Mouse (Mus musculus) embryonic stem cell, embryonic (primary cell): Measurements from ENCODE around the gene Gsdma.

Source experiments
- CTCF ChIA-PET, 4 experiments: fragments of 300-600 bp in 2 of 4; fragments of 350-600 bp in 2 of 4; sonication (Branson Sonifier 250); formaldehyde crosslinking; loops; one replicate each; lab custom pipeline; 2022; ENCODE audit warnings: inconsistent platforms in 2 of 4; lab: Charles Lee
- POLR2A ChIA-PET, 4 experiments: fragments of 300-600 bp in 2 of 4; fragments of 350-600 bp in 2 of 4; sonication (Branson Sonifier 250); formaldehyde crosslinking; loops; one replicate each; lab custom pipeline; 2022; ENCODE audit warnings: antibody characterized with exemption in 4 of 4, inconsistent platforms in 1 of 4; lab: Charles Lee

Gsdma gene

DNA sequence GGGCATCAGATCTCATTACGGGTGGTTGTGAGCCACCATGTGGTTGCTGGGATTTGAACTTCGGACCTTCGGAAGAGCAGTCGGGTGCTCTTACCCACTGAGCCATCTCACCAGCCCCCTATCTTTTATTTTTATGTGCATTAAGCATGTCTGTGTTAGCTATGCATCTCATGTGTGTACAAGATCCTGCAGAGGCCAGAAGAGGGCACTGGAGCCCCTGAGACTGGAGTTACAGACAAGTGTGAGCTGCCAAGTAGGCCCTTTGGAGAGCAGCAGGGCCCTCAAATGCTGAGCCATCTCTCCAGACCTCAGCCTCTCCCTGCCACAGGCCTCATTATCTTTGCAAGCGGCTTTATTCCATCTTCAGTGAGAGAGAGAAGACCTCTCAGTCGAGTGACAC is 47.9 kb downstream of the Gsdma start:
- POLR2A ChIA-PET: interaction anchor here in 3 of 4 experiments (0.7 to 3.5 kb wide), 14 partner anchors 9 to 131 kb away, joined by 3 to 14 read pairs (median 4); partner anchors contain the start of gene Psmd3 (in 1 of the 3)
- CTCF ChIA-PET: interaction anchor here (0.5 to 4.6 kb wide), 28 partner anchors 8 to 270 kb away, joined by 3 to 48 read pairs (median 4); partner anchors contain the start of genes Csf3 (in 2 of the 4), Gjd3 (in 1 of the 4), Psmd3 (in 1 of the 4) and Thra (in 1 of the 4)

DNA sequence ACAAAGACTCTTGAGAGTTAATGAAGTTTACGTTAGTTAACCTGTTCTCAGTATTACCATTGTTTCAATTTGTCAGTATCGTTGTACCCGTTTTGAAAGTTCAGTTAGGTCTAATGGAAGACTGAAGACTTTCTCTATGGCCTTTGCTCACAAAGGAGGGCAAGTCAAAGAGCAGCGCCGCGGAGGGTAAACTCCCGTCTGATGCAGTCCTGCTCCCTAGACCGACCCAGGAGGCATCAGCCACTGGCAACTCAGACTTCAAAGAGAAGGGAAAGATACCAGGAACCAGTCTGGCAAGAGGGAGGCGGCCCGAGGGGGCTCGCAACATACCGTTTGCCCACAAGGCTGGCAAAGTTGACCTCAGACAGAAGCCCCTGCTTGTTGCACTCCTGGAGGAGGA is 49.6 kb downstream of the Gsdma start:
- ChIA-PET POLR2A (interaction anchor here in 2 of 4 experiments (1.0 to 3.5 kb wide), 5 partner anchors 8 to 95 kb away, joined by 3 to 14 read pairs (median 4); partner anchors contain the start of gene Psmd3 (in 1 of the 2)), CTCF (interaction anchor here in 3 of 4 experiments (0.8 to 4.6 kb wide), 8 partner anchors 8 to 74 kb away, joined by 3 to 48 read pairs (median 4); partner anchors contain the start of genes Csf3 (in 1 of the 3) and Thra (in 1 of the 3))

DNA sequence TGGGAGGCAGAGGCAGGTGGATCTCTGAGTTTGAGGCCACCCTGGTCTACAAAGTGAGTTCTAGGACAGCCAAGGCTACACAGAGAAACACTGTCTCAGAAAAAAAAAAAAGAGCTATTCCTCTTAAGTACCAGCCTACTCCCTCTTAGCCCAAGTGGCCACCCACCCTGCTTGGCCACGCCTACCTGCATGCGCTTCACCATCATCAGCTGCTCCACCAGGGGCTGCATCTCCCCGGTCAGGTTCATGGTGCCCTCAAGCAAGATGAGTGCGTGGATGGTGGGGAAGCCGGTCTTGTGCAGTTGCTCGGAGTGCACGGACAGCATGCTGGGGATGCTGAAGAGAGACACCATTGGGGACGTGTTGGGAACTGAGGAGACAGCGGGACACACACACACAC is 51.8 kb downstream of the Gsdma start:
- ChIA-PET CTCF (interaction anchor here in 3 of 4 experiments (0.7 to 5.0 kb wide), 8 partner anchors 9 to 487 kb away, joined by 3 to 60 read pairs (median 4); no protein-coding TSS in a partner anchor), POLR2A (interaction anchor here in 3 of 4 experiments (0.5 to 1.5 kb wide), 11 partner anchors 19 to 126 kb away, joined by 3 to 5 read pairs (median 3); no protein-coding TSS in a partner anchor)

DNA sequence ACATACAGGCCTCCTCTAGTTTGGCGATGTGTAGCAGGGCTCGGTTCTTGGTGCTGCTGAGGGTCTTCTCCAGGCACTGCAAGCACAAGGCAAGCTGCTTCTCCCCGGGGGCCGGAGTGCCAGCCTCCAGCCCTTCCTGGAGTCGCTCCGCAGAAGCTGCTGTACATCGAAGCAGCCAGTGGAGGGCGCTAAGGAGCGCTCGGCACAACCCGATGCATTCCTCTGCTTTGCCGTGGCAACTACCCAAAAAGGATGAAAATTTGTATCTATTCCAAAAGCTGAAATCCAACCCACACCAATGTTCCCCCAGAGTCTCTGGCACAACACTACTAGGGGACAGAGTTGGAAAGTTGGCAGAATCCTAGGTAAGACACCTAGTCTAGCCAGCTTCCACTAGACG is 53.8 kb downstream of the Gsdma start:
- ChIA-PET POLR2A (interaction anchor here (0.5 to 2.9 kb wide), 42 partner anchors 9 to 962 kb away, joined by 3 to 20 read pairs (median 5); partner anchors contain the start of genes Med24 (in 2 of the 4), Nr1d1 (in 2 of the 4), Thra (in 2 of the 4) and Psmd3 (in 1 of the 4)), CTCF (interaction anchor here (0.5 to 5.0 kb wide), 83 partner anchors 8 to 450 kb away, joined by 3 to 60 read pairs (median 4); partner anchors contain the start of genes Csf3 (in 3 of the 4), Nr1d1 (in 2 of the 4), Med24 (in 1 of the 4) and Msl1 (in 1 of the 4))

DNA sequence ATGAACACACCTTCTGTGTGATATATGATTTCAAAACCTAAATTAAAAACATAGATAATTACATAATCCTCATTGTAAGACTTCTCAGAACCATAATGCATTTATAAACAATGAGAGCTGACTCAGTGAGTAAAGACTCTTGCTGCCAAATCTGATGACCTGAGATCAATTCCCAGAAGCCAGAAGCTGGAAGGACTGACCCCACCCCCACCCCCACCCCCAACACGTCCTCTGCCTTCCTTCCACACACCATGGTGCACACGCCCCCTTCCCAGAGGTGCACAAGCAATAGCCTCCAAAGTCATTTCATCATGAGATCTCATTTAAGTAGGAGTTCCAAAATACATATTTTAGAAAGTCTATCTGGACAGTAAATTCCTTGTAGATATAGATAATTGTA is 56.6 kb downstream of the Gsdma start:
- POLR2A ChIA-PET: interaction anchor here in 3 of 4 experiments (0.9 to 5.4 kb wide), 20 partner anchors 8 to 113 kb away, joined by 3 to 45 read pairs (median 3); partner anchors contain the start of genes Thra (in 2 of the 3), Csf3 (in 1 of the 3), Med24 (in 1 of the 3) and Psmd3 (in 1 of the 3)
- CTCF ChIA-PET: interaction anchor here in 3 of 4 experiments (0.7 to 2.2 kb wide), 14 partner anchors 8 to 164 kb away, joined by 3 to 13 read pairs (median 4); partner anchors contain the start of gene Med24 (in 1 of the 3)

DNA sequence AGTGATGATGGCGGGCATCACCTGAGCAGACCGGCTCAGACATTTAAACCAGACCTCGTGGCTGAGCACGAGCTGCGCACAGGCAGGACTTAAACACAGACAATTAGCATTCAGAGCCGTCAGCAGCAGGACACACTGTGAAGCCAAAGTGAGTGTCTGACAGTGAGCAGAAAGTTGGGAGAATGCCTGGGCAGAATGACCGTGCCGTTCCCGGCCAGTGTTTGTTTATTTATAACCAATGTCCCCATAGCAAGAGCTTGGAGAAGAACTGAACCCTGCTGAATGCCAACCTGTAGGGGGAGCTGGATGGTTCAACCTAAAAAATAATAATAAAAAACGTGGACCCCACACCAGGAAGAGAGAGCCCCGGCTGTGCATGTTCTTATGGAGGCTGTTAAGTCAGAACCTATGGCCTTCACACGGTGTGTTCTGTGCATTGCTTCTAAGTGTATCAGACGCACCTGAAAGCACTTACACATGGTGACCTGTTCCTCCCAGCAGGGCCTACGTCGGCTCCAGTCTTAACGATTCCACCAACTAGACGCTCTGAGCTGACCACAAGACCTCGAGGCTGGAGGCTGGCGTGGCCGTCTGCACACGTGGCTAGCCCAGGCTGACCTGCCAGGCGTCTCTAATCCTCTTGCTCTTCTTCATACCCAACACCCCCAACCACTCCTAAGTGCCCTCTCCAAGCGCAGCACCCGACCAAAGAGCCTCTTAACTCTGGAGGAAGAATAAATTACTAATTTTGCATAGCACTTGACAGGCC is 57.5 kb downstream of the Gsdma start:
- ChIA-PET POLR2A (interaction anchor here in 3 of 4 experiments (0.5 to 5.4 kb wide), 34 partner anchors 8 to 940 kb away, joined by 3 to 45 read pairs (median 3); partner anchors contain the start of genes Thra (in 2 of the 3), Csf3 (in 1 of the 3), Med24 (in 1 of the 3) and Psmd3 (in 1 of the 3)), CTCF (interaction anchor here (0.5 to 2.3 kb wide), 37 partner anchors 9 to 772 kb away, joined by 3 to 16 read pairs (median 4); partner anchors contain the start of genes Psmd3 (in 1 of the 4) and Thra (in 1 of the 4))

DNA sequence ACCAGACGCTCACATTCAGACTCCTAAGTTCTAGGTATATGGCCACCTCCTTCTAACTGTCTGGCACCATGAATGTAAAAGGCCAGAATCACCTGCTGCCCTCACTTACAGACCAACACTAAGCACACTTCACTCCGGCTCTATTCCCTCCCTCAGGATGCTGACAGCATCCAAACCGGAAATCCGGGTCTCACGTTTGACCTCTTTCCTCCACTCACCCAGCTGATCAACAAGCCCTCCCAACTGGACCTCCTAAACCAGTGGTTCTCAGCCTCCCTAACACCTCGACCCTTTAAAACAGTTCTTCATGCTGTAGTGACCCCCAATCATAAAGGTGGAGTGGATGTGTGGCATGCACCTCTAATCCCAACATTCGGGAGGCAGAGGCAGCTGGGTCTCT is 58.9 kb downstream of the Gsdma start:
- CTCF ChIA-PET: interaction anchor here in 3 of 4 experiments (1.0 to 2.3 kb wide), 3 partner anchors 22 to 64 kb away, joined by 3 to 11 read pairs (median 6); no protein-coding TSS in a partner anchor
- POLR2A ChIA-PET: interaction anchor here in 2 of 4 experiments (1.2 to 5.4 kb wide), 5 partner anchors 8 to 71 kb away, joined by 3 to 45 read pairs (median 8); partner anchors contain the start of gene Thra (in 1 of the 2)

DNA sequence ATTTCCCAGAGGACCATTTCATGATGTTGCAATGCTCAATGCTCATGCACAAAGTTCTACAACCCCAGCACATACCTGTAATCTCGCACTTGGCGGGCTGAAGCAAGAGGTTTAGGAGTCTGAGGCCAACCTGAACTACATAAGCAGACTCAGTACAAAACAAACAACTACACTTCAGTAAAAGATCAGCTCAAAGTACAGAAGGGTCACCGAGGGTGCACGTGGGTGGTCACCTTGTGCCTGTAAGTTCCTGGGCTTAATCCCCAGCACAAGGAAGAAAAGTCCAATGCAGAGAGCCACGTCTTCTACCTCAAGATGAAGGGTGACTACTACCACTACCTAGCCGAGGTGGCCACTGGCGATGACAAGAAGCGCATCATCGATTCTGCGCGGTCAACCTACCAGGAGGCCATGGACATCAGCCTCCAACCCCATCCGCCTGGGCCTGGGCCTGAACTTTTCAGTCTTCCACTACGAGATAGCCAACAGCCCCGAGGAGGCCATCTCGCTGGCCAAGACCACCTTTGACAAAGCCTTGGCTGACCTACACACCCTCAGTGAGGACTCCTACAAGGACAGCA is 61.9 kb downstream of the Gsdma start:
- ChIA-PET POLR2A (interaction anchor here in 2 of 4 experiments (1.2 to 1.5 kb wide), 5 partner anchors 8 to 21 kb away, joined by 3 to 6 read pairs (median 3); no protein-coding TSS in a partner anchor), CTCF (interaction anchor here in 2 of 4 experiments (0.5 to 1.1 kb wide), 2 partner anchors 8 to 13 kb away, joined by 3 read pairs; no protein-coding TSS in a partner anchor)
